Mouse (Mus musculus) brown adipose tissue, adult 24 weeks (tissue): ENCODE data around the gene Krt80. TPM values are rescaled to one million over a fixed set of nuclear protein-coding genes. Genes with fewer than 3 reads are reported as not detected.

Experiments
- H3K27ac ChIP-seq: fragments of 200-500 bp; replicated peaks from 2 replicates; pipeline ENCODE4 v1.5.1; 2012; ENCODE audit warnings: low read depth, mild to moderate bottlenecking, low read length
- H3K4me1 ChIP-seq: fragments of 200-500 bp; 2 replicates; pipeline ENCODE4 v1.6.1; 2012; ENCODE audit warnings: low read length, mixed read lengths; ENCODE audit not compliant: control insufficient read depth, insufficient read depth, insufficient read length
- H3K4me3 ChIP-seq: fragments of 200-500 bp; 2 replicates; pipeline ENCODE4 v1.5.1; 2012; ENCODE audit warnings: low read depth, mild to moderate bottlenecking, low read length, moderate library complexity; ENCODE audit not compliant: insufficient read depth
- polyA plus RNA-seq: library from polyadenylated mRNA; stranded (reverse); fragments of >200 nt; gene quantifications from 2 replicates; pipeline ENCODE4 v1.2.4, GENCODE M21; 2012; ENCODE audit not compliant: missing spikeins, insufficient read depth, insufficient read length

The Krt80 gene
- 1.5 and 2.3 TPM in 2 replicates for polyA plus RNA-seq

DNA sequence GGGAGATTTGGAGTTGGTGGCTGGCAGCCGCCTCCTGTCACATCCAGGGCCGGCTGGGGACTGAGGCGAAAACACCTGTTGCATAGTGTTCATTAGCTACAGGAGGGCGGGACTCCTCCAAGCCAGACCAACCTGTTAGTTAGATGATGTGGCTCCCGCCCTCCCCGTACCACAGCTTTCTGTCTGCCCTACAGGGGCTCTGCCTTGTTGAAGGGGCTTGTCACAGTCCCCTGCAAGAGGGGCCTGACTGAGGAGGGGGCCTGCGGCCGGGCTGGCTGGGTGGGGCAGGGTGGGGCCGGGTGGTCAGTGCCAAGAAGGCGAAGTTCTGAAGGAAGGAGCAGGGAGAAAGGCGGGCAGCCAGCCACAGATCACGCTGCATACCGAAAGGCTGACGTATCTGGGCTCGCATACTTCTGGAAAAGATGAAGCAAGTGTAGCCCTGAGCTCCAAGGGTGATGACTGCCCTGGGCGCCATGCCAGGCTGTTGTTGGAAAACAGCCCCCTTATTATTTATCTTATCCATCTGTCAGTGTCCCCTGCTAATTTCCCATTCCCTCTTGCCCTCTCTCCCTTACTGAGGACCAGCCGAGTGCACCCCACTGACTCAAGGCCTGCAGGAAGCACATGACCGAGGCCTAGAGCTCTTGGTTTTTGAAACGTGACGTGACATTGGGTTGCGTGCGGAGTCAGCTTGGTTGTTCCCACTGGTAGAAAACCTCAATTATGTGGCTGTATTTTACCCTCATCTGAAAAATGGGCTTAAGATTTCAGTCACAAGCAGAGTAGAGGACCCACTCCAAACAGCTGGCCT lies at the start of gene Krt80:
Gene Krt80 (minus strand): TSS at position 62 of the 811 bp plus-strand sequence.
- no peak within 1 kb of the TSS for H3K4me3 ChIP-seq
- peaks cover 20% of the 10 kb centered on the region for H3K4me1 ChIP-seq
- H3K27ac ChIP-seq = no peak within 1 kb of the TSS

- Histone ChIP-seq H3K4me3 (no peak overlapping the region), H3K27ac (no peak overlapping the region), H3K4me1 (no peaks in the 10 kb centered on the region)
Observed at GRCm38 (mm10) chr15:101418950-101419349, 49.0 kb upstream of the Krt80 start.

DNA sequence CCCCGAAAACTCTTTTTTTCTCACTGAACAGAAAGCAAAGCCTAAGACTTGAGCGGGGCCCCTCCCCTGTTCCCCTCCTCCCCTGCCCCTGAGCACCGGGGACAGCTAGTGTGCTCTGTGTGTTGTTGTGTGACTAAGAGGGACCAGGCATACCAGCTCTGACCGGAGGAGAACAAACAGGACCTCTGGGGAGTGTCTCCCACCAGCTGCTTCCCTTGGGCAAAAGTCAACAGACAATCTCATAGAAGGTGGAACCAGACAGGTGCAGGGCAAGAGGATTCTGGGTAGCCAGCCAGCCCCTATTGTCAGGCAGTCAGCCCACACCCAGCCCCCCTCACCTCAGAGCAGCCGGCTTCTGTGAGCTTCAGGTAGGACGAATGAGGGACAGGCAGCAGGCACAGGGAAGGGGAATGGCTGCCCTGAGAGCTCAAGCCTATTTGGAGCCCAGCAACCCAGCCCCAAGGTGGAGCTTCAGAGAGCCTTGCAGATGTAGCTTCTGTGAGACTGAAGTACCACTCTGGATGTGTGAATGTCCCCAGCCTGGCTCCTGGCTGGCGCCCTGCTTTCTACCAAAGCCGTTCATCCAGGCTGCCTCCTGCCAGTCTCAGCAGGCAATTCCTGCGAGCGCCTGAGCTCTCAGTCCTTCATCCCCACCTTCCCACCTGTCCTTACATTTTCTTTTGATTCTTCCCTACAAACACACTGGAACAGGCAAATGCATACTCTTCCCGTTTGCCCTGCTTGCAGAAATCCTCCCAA lies 45.0 kb upstream of the Krt80 start:
- Histone ChIP-seq H3K4me3 (no peak overlapping the region), H3K27ac (no peak overlapping the region), H3K4me1 (no peaks in the 10 kb centered on the region)

DNA sequence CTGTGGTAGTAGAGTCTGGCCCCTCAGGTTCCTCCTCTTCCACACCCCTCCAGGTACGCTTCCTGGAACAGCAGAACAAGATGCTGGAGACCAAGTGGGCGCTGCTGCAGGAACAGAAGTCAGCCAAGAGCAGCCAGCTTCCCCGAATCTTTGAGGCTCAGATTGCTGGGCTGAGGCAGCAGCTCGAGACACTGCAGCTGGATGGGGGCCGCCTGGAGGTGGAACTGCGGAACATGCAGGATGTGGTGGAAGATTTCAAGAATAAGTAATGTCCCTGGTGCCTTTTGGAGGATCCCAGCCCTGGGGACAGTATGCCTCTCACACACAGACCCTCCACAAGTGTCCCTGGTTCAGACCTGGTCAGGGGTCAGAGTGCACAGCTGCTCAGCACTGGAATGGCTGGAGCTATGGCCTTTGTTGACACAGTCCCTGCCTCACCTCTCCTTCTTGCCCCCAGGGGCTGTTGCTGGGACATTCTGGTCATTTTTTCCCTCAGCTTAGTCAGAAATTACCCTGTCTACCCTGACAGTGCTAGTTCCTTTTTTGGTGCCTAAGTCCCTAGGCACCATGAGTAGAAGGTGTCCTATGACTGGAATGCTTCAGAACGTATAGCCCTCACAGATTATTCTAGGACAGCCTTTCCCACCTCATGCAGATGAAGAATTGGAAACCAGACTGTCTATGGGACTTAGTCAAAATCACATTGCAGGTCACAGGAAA lies 44.1 kb upstream of the Krt80 start:
- Histone ChIP-seq H3K4me1 (no peaks in the 10 kb centered on the region), H3K27ac (no peak overlapping the region), H3K4me3 (no peak overlapping the region)

- Histone ChIP-seq H3K4me3 (no peak overlapping the region), H3K27ac (no peak overlapping the region), H3K4me1 (no peaks in the 10 kb centered on the region)
Observed at GRCm38 (mm10) chr15:101412188-101412587, 42.2 kb upstream of the Krt80 start.

DNA sequence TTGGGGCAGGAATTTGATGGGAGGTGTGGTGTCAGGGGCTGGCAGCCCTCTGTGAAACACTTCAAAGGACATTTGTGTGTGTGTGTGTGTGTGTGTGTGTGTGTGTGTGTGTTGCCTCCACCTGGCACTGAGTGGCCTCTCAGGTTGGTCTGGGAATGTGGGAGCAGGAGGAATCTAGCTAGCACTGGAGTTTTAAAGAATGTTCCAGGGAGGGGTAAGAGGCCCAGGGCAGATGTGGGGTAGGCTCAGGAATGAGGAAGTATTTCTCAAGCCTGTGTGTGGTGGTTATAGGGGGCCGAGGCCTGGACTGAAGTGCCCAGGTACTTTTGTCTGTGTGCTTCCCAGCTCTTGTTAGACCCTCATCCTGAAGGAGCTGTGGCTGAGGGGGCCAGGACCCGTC lies 40.8 kb upstream of the Krt80 start, which contains the start of gene Krt7:
Gene Krt7 (plus strand): TSS at position 269 of the 400 bp plus-strand sequence.
- Histone ChIP-seq H3K4me3 (no peak within 1 kb of the TSS), H3K4me1 (no peaks in the 10 kb centered on the region), H3K27ac (no peak within 1 kb of the TSS)

DNA sequence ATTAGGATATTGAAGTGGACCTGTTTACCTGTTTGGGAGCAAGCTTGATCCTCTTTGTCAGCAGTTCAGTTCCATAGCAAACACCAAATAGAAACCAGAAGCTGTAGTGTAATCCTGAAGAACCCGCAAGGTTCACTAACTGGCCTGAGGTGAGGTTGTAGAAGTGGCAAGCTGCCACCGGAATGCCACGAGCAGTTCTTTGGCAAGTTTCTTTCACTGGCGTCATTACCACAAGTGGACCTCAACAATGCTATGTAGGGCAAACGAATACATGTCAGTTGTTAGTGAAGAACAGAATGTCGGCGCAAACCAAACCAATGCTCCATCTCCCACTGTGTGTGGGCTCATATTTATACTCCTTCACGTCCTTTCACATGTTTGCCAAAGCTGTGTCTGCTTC lies 28.3 kb upstream of the Krt80 start:
- Histone ChIP-seq H3K4me3 (no peak overlapping the region), H3K4me1 (no peaks in the 10 kb centered on the region), H3K27ac (no peak overlapping the region)

DNA sequence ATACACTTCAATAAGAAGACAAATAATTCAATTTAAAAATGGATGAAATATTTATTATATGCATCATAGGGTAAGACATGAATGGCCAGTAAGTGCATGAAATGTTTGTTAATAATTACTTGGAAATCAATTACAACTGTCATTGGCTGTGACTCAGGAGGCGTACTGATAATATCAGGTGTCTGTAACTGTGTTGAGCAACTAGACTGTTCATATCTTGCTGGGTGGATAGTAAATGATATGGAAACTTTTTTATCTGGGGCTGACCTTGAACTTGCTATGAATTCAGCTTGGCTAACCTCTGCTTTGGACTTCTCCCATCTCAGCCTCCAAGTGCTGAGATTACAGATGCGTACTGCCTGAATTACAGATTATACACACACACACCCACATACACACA lies 27.7 kb upstream of the Krt80 start:
- Histone ChIP-seq H3K27ac (no peak overlapping the region), H3K4me1 (no peaks in the 10 kb centered on the region), H3K4me3 (no peak overlapping the region)

- H3K4me1 ChIP-seq = no peaks in the 10 kb centered on the region
- no peak overlapping the region for H3K4me3 ChIP-seq
- H3K27ac ChIP-seq = no peak overlapping the region
Observed at GRCm38 (mm10) chr15:101396921-101397320, 27.0 kb upstream of the Krt80 start.

GRCm38 (mm10) chr15:101396466-101396865 lies 26.5 kb upstream of the Krt80 start:
- Histone ChIP-seq H3K27ac (no peak overlapping the region), H3K4me1 (no peaks in the 10 kb centered on the region), H3K4me3 (no peak overlapping the region)

GRCm38 (mm10) chr15:101394908-101395307 lies 24.9 kb upstream of the Krt80 start:
- no peak overlapping the region for H3K27ac ChIP-seq

GRCm38 (mm10) chr15:101392251-101392650 lies 22.3 kb upstream of the Krt80 start:
- Histone ChIP-seq H3K4me1 (no peaks in the 10 kb centered on the region), H3K4me3 (no peak overlapping the region), H3K27ac (no peak overlapping the region)

More at GRCm38 (mm10) chr15:101394908-101395307, 24.9 kb upstream of the Krt80 start:
- H3K4me1 ChIP-seq = no peaks in the 10 kb centered on the region
- H3K4me3 ChIP-seq = no peak overlapping the region

DNA sequence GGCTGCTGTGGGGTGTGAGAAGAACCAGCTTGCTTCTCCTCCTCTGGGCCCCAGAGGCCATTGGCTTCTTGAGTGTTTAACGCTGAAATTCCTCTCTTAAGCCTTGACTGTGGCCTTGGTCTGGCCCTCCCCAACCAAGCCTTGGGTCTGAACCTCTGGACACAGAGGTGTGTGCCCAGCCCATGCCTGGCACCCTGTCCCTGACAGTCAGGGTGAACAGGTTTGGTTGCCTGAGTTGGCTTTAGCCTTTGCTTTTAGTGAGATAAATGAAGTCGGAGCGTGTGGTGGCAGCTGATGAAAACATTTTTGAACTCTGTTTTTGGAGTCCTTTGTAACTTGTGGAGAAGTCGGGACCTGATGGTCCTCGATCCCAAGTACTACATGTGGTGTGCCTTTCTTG lies 20.2 kb upstream of the Krt80 start:
- Histone ChIP-seq H3K27ac (no peak overlapping the region), H3K4me1 (no peaks in the 10 kb centered on the region)

GRCm38 (mm10) chr15:101388034-101388541 lies 18.1 kb upstream of the Krt80 start:
- H3K4me3 ChIP-seq = no peak overlapping the region
- H3K27ac ChIP-seq = no peak overlapping the region
- H3K4me1 ChIP-seq = no peaks in the 10 kb centered on the region

More for the DNA sequence above, 20.2 kb upstream of the Krt80 start:
- no peak overlapping the region for H3K4me3 ChIP-seq

- no peaks in the 10 kb centered on the region for H3K4me1 ChIP-seq
- no peak overlapping the region for H3K27ac ChIP-seq
- no peak overlapping the region for H3K4me3 ChIP-seq
Observed at GRCm38 (mm10) chr15:101387176-101387575, 17.2 kb upstream of the Krt80 start.
